Mouse (Mus musculus) liver, embryonic 15.5 days (tissue): ENCODE measurements around the gene Aldh3b2. TPM values are rescaled to one million over a fixed set of nuclear protein-coding genes. Genes with fewer than 3 reads are reported as not detected.

Experiments
- ATAC-seq: fragments of 200-750 bp; cut with Nextera tagmentation; 2 replicates; pipeline ENCODE4 v1.8.0; 2017; ENCODE audit warnings: moderate number of reproducible peaks, mild to moderate bottlenecking, moderate library complexity; ENCODE audit not compliant: insufficient read depth
- H3K27ac ChIP-seq: fragments of 300-500 bp; sonication (generic); replicated peaks from 2 replicates; pipeline ENCODE4 v1.5.1; 2015; ENCODE audit warnings: mild to moderate bottlenecking, inconsistent platforms
- H3K27me3 ChIP-seq: fragments of 300-500 bp; sonication (generic); 2 replicates; pipeline ENCODE4 v1.6.1; 2015; ENCODE audit warnings: mild to moderate bottlenecking, inconsistent platforms
- H3K36me3 ChIP-seq: fragments of 300-500 bp; sonication (generic); replicated peaks from 2 replicates; pipeline ENCODE4 v1.6.1; 2015; ENCODE audit warnings: moderate library complexity, mild to moderate bottlenecking, inconsistent platforms
- H3K4me1 ChIP-seq: fragments of 300-500 bp; sonication (generic); replicated peaks from 2 replicates; pipeline ENCODE4 v1.6.1; 2015; ENCODE audit warnings: inconsistent platforms
- H3K4me2 ChIP-seq: fragments of 300-500 bp; sonication (generic); 2 replicates; pipeline ENCODE4 v1.6.1; 2015; ENCODE audit warnings: moderate library complexity, mild to moderate bottlenecking, inconsistent platforms
- H3K4me3 ChIP-seq: fragments of 300-500 bp; sonication (generic); replicated peaks from 2 replicates; pipeline ENCODE4 v1.5.1; 2015; ENCODE audit warnings: mild to moderate bottlenecking, inconsistent platforms
- H3K9ac ChIP-seq: fragments of 300-500 bp; sonication (generic); 2 replicates; pipeline ENCODE4 v1.6.1; 2015; ENCODE audit warnings: moderate library complexity, mild to moderate bottlenecking, inconsistent platforms
- H3K9me3 ChIP-seq: fragments of 300-500 bp; sonication (generic); replicated peaks from 2 replicates; pipeline ENCODE4 v1.6.1; 2016; ENCODE audit warnings: inconsistent platforms
- WGBS: fragments of 180-500 bp; shearing (Covaris S2); methylation state at CpG from one replicate; pipeline ENCODE4 v1.1.7; 2015; ENCODE audit warnings: mixed read lengths; ENCODE audit not compliant: insufficient replicate concordance; 5-methylcytosine and 5-hydroxymethylcytosine counted together
- polyA plus RNA-seq: library from polyadenylated mRNA; unstranded; fragments of >200 nt; fragmentation: Nextera tagmentation; extraction: Ambion mirVana; gene quantifications from 2 replicates; pipeline ENCODE4 v1.2.1, GENCODE M21; 2015

Aldh3b2 gene
- polyA plus RNA-seq, 1 experiment from 2014 or later, result 0.32 TPM

- peak within 1 kb of the TSS; percentile 76 for H3K9ac ChIP-seq
- H3K4me2 ChIP-seq, result peak within 1 kb of the TSS; percentile 78
- peak within 1 kb of the TSS; percentile 86 for H3K27ac ChIP-seq
- ATAC-seq, result peak; percentile 98
- H3K4me3 ChIP-seq, result peak within 1 kb of the TSS; percentile 83
- H3K36me3 ChIP-seq, result peaks cover 35% of the 10 kb centered on the region
- H3K9me3 ChIP-seq, result no peaks in the 10 kb centered on the region
- peaks cover 45% of the 10 kb centered on the region for H3K4me1 ChIP-seq
- under 1% methylated on average over 45 of the region's 45 CpGs for WGBS
- H3K27me3 ChIP-seq, result no peaks in the 10 kb centered on the region
Observed at GRCm38 (mm10) chr19:4012432-4013022, 40.4 kb downstream of the Aldh3b2 start, which contains the start of gene Ndufv1. TSS of gene Ndufv1 (minus strand) at chr19:4012806.

DNA sequence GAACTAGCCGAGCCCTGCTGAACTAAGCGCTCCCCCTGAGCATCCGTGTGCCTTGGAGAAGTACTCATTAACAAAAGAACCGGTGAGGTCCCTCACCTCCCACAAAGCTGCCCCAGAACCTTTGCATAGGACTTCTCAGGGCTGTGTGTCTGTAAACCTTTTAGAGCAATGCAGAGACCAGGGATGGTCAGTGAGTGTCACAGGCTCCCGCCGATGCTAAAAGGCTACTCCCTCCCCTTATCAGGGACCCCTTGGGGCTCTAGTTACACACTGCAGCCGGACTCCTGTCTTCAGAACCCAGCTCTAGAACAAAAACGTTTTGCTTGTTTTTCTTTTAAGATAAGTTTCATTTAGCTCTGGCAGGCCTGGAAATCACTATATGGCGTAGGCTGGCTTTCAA is 40.9 kb downstream of the Aldh3b2 start:
- ATAC-seq, result peak; percentile 49
- peak overlapping the region; percentile 63 for H3K9ac ChIP-seq
- peak overlapping the region; percentile 83 for H3K4me3 ChIP-seq
- H3K36me3 ChIP-seq, result peaks cover 30% of the 10 kb centered on the region
- H3K4me1 ChIP-seq, result peaks cover 45% of the 10 kb centered on the region
- H3K27ac ChIP-seq, result peak overlapping the region; percentile 80
- no peaks in the 10 kb centered on the region for H3K27me3 ChIP-seq
- 9% methylated on average over 9 of the region's 9 CpGs for whole genome bisulfite sequencing
- H3K4me2 ChIP-seq, result peak overlapping the region; percentile 78
- H3K9me3 ChIP-seq, result no peaks in the 10 kb centered on the region

DNA sequence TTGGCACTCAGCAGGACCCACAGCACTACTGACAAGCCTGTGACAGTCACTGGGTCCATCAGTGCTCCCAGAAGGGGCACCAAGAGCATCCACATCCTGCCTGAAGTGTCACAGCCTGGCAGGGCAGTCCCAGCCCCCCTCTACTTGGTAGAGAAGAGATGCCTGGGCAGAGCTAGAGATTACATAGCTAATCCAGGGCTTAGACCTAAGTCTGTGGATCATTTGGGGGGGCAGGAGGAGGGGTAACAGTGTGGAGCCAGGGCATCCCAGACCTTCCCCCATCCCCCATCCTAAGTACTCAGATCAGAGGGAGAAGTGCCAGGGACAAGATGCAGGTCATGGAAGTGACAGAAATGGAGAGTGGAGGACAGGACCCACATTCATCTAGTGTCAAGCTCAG is 42.7 kb downstream of the Aldh3b2 start:
- H3K27me3 ChIP-seq, result no peaks in the 10 kb centered on the region
- no peaks in the 10 kb centered on the region for H3K9me3 ChIP-seq
- H3K4me3 ChIP-seq, result no peak overlapping the region
- no peak for ATAC-seq
- 0 out of 2 replicates have a peak overlapping the region, but pooled peaks have one; percentile 2 for H3K9ac ChIP-seq
- H3K4me2 ChIP-seq, result no peak overlapping the region
- H3K36me3 ChIP-seq, result peaks cover 13% of the 10 kb centered on the region
- peak overlapping the region; percentile 78 for H3K27ac ChIP-seq
- H3K4me1 ChIP-seq, result peaks cover 59% of the 10 kb centered on the region

GRCm38 (mm10) chr19:4015635-4016034 is 43.5 kb downstream of the Aldh3b2 start:
- H3K4me2 ChIP-seq, result peak overlapping the region; percentile 0; the same call in 1 of the 2 replicates
- no peak overlapping the region for H3K4me3 ChIP-seq
- WGBS, result 22% methylated on average over 5 of the region's 5 CpGs
- 0 out of 2 replicates have a peak, but pooled peaks cover 6% of the 10 kb centered on the region for H3K36me3 ChIP-seq
- no peak overlapping the region for H3K9ac ChIP-seq
- H3K27ac ChIP-seq, result peak overlapping the region; percentile 78
- no peaks in the 10 kb centered on the region for H3K9me3 ChIP-seq
- H3K4me1 ChIP-seq, result peaks cover 59% of the 10 kb centered on the region
- ATAC-seq, result no peak
- H3K27me3 ChIP-seq, result no peaks in the 10 kb centered on the region

GRCm38 (mm10) chr19:4017921-4018587 is 45.9 kb downstream of the Aldh3b2 start:
- Histone ChIP-seq H3K9ac (no peak overlapping the region), H3K27me3 (no peaks in the 10 kb centered on the region), H3K4me1 (peaks cover 42% of the 10 kb centered on the region), H3K9me3 (no peaks in the 10 kb centered on the region), H3K36me3 (no peaks in the 10 kb centered on the region), H3K27ac (no peak overlapping the region), H3K4me3 (no peak overlapping the region), H3K4me2 (no peak overlapping the region)
- no peak for ATAC-seq
- WGBS, result 66% methylated on average over 10 of the region's 10 CpGs

DNA sequence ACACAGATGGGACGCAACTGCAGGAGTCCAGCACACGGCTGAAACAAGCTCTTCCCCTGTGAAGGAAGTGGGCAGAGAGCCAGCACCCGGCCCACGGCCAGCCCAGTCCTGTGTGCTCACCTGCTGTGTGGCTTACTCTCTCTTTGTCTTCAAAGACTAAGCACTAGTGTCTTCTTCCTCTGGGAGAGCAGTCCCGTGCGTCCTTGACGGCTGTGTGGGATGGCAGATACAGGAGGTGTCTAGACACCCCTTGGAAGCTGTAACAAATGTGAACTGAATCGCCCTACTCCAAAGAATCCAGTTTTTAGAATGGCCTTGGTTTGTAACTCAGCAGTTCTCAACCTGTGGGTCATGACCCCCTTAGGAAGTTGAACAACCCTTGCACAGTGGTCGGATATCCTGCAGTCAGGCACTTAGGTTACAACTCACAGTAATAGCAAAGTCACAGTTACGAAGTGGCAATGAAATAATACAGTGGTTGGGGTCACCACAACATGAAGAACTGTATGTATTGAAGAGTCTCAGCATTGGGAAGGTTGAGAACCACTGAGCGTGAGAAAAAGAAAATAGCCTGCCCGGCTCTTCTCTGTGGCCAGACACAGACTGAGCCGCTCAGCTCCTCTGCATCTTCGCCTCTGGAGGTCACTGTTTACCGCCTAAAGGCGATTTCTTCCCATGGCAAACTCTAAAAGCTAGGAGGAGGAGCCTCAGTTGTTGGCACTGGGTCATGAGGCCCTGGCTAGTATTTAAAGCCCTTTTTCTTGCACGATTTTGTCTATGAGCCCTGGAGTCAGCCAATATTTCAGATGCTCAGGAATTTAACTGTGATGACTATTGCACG is 46.8 kb downstream of the Aldh3b2 start:
- Histone ChIP-seq H3K9me3 (no peaks in the 10 kb centered on the region), H3K27me3 (no peaks in the 10 kb centered on the region), H3K4me3 (no peak overlapping the region), H3K4me1 (peaks cover 36% of the 10 kb centered on the region), H3K27ac (no peak overlapping the region), H3K36me3 (no peaks in the 10 kb centered on the region), H3K4me2 (peak overlapping the region; percentile 34; the same call in 1 of the 2 replicates), H3K9ac (no peak overlapping the region)
- ATAC-seq, result peak; percentile 64
- 33% methylated on average over 18 of the region's 18 CpGs for WGBS

GRCm38 (mm10) chr19:4023185-4023584 is 51.1 kb downstream of the Aldh3b2 start:
- Histone ChIP-seq H3K27ac (no peak overlapping the region), H3K9me3 (no peaks in the 10 kb centered on the region; the same call in 1 of the 2 replicates), H3K36me3 (no peaks in the 10 kb centered on the region), H3K4me3 (no peak overlapping the region), H3K9ac (no peak overlapping the region), H3K4me2 (no peak overlapping the region), H3K27me3 (no peaks in the 10 kb centered on the region), H3K4me1 (peaks cover 14% of the 10 kb centered on the region)
- WGBS, result 43% methylated on average over 7 of the region's 7 CpGs
- ATAC-seq, result no peak

DNA sequence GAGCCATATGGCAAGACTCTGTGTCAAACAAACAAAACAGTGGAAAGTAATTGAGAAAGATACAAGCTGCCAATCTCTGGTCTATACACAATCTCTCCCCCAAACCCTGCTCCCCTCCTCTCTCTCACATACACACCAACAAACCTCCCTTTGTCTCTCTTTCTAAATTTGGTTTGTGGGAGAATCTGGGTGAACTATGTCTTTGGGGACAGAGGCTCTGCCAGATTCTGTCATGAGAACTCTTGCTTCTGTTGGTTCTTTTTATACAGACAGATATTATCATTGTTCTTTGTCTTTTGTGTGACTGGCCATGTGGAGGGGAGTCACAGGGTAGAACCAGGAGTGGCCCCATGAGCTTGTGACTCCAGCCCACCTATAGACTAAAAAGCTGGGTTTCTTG is 55.4 kb downstream of the Aldh3b2 start:
- no peak overlapping the region for H3K4me2 ChIP-seq
- ATAC-seq, result no peak
- no peaks in the 10 kb centered on the region for H3K36me3 ChIP-seq
- no peaks in the 10 kb centered on the region for H3K27me3 ChIP-seq
- H3K9me3 ChIP-seq, result no peaks in the 10 kb centered on the region; the same call in 1 of the 2 replicates
- no peak overlapping the region for H3K4me3 ChIP-seq
- no peak overlapping the region for H3K9ac ChIP-seq
- H3K27ac ChIP-seq, result no peak overlapping the region
- peaks cover 4% of the 10 kb centered on the region; the same call in 1 of the 2 replicates for H3K4me1 ChIP-seq

Other genes starting within 250 kb of the Aldh3b2 start
- gene Kmt5b, start 204.9 kb upstream of the Aldh3b2 start, polyA plus RNA-seq, result 6.1 and 6.6 TPM in 2 replicates
- 20.1 and 24.8 TPM in 2 replicates for gene Chka, start 120.6 kb upstream of the Aldh3b2 start, polyA plus RNA-seq
- 29.5 and 38.6 TPM in 2 replicates for gene Tcirg1, start 65.2 kb upstream of the Aldh3b2 start, polyA plus RNA-seq
- gene Ndufs8, start 59.6 kb upstream of the Aldh3b2 start, polyA plus RNA-seq, result 168 and 173 TPM in 2 replicates
- 8.7 and 9.4 TPM in 2 replicates for gene Aldh3b1, start 42.5 kb upstream of the Aldh3b2 start, polyA plus RNA-seq
- gene Unc93b1, start 37.1 kb upstream of the Aldh3b2 start, polyA plus RNA-seq, result 32.2 and 36.8 TPM in 2 replicates
- 0.03 TPM in 1 of 2 replicates, not detected in the other for gene Aldh3b3, start 13.7 kb upstream of the Aldh3b2 start, polyA plus RNA-seq
- 10.8 and 11.1 TPM in 2 replicates for gene Acy3, start 14.2 kb downstream of the Aldh3b2 start, polyA plus RNA-seq
- gene Tbx10, start 20.4 kb downstream of the Aldh3b2 start, polyA plus RNA-seq, result 0.21 and 0.33 TPM in 2 replicates
- gene Nudt8, start 28.3 kb downstream of the Aldh3b2 start, polyA plus RNA-seq, result 13.3 and 13.8 TPM in 2 replicates
- 0.45 and 0.48 TPM in 2 replicates for gene Gm49405, start 28.3 kb downstream of the Aldh3b2 start, polyA plus RNA-seq
- 0.38 and 0.78 TPM in 2 replicates for gene Doc2g, start 31.0 kb downstream of the Aldh3b2 start, polyA plus RNA-seq
- 152 and 163 TPM in 2 replicates for gene Ndufv1, start 40.5 kb downstream of the Aldh3b2 start, polyA plus RNA-seq
- 752 and 794 TPM in 2 replicates for gene Gstp1, start 65.7 kb downstream of the Aldh3b2 start, polyA plus RNA-seq
- gene Gstp2, start 73.7 kb downstream of the Aldh3b2 start, polyA plus RNA-seq, result 7.7 and 8.0 TPM in 2 replicates
- 77.6 and 97.4 TPM in 2 replicates for gene Gstp3, start 87.2 kb downstream of the Aldh3b2 start, polyA plus RNA-seq
- gene Cabp2, start 109.2 kb downstream of the Aldh3b2 start, polyA plus RNA-seq, result 0.29 and 0.38 TPM in 2 replicates
- gene Cdk2ap2, start 124.9 kb downstream of the Aldh3b2 start, polyA plus RNA-seq, result 115 and 127 TPM in 2 replicates
- 6.0 and 7.9 TPM in 2 replicates for gene Pitpnm1, start 127.7 kb downstream of the Aldh3b2 start, polyA plus RNA-seq
- gene Aip, start 153.5 kb downstream of the Aldh3b2 start, polyA plus RNA-seq, result 35.8 and 38.3 TPM in 2 replicates
- gene Gpr152, start 167.5 kb downstream of the Aldh3b2 start, polyA plus RNA-seq, result not detected in 2 replicates
- 0.13 TPM in 2 replicates for gene Cabp4, start 171.7 kb downstream of the Aldh3b2 start, polyA plus RNA-seq
- gene Coro1b, start 176.3 kb downstream of the Aldh3b2 start, polyA plus RNA-seq, result 71.8 and 77.5 TPM in 2 replicates
- 15.6 and 17.5 TPM in 2 replicates for gene Ptprcap, start 181.3 kb downstream of the Aldh3b2 start, polyA plus RNA-seq
- gene Rps6kb2, start 191.0 kb downstream of the Aldh3b2 start, polyA plus RNA-seq, result 32.8 and 34.2 TPM in 2 replicates
- 0.64 and 0.76 TPM in 2 replicates for gene Carns1, start 203.2 kb downstream of the Aldh3b2 start, polyA plus RNA-seq
- 5.5 and 7.0 TPM in 2 replicates for gene Tbc1d10c, start 219.0 kb downstream of the Aldh3b2 start, polyA plus RNA-seq
- gene Ppp1ca, start 219.7 kb downstream of the Aldh3b2 start, polyA plus RNA-seq, result 414 and 425 TPM in 2 replicates
- gene Rad9a, start 229.3 kb downstream of the Aldh3b2 start, polyA plus RNA-seq, result 15.6 and 16.5 TPM in 2 replicates
- 0.38 and 0.56 TPM in 2 replicates for gene Clcf1, start 241.9 kb downstream of the Aldh3b2 start, polyA plus RNA-seq
- not detected in 2 replicates for gene AC109138.7, start 242.0 kb downstream of the Aldh3b2 start, polyA plus RNA-seq